Mouse (Mus musculus) lung, embryonic 15.5 days (tissue): ENCODE measurements around the gene Klhl25. TPM values are rescaled to one million over a fixed set of nuclear protein-coding genes. Genes with fewer than 3 reads are reported as not detected.
"Not testable (repeated sequence)": the region's sequence is repeated elsewhere in the genome, so short reads cannot be mapped to it uniquely, and the experiment has no call there.

Source experiments
- ATAC-seq: fragments of 200-750 bp; cut with Nextera tagmentation; 2 replicates; pipeline ENCODE4 v1.8.0; 2017; ENCODE audit warnings: moderate number of reproducible peaks, borderline replicate concordance; ENCODE audit not compliant: low FRiP score, low TSS enrichment; ENCODE audit errors: extremely low read depth
- H3K27ac ChIP-seq: fragments of 300-500 bp; sonication (generic); 2 replicates; pipeline ENCODE4 v1.5.1; 2015; ENCODE audit warnings: moderate library complexity, mild to moderate bottlenecking, inconsistent platforms
- H3K27me3 ChIP-seq: fragments of 300-500 bp; sonication (generic); 2 replicates; pipeline ENCODE4 v1.6.1; 2015; ENCODE audit warnings: inconsistent platforms
- H3K36me3 ChIP-seq: fragments of 300-500 bp; sonication (generic); 2 replicates; pipeline ENCODE4 v1.6.1; 2015; ENCODE audit warnings: inconsistent platforms
- H3K4me1 ChIP-seq: fragments of 300-500 bp; sonication (generic); 2 replicates; pipeline ENCODE4 v1.6.1; 2015; ENCODE audit warnings: inconsistent platforms
- H3K4me2 ChIP-seq: fragments of 300-500 bp; sonication (generic); 2 replicates; pipeline ENCODE4 v1.6.1; 2015; ENCODE audit warnings: inconsistent platforms, mild to moderate bottlenecking, moderate library complexity
- H3K4me3 ChIP-seq: fragments of 300-500 bp; sonication (generic); 2 replicates; pipeline ENCODE4 v1.5.1; 2015; ENCODE audit warnings: mild to moderate bottlenecking, inconsistent platforms
- H3K9ac ChIP-seq: fragments of 300-500 bp; sonication (generic); 2 replicates; pipeline ENCODE4 v1.6.1; 2015; ENCODE audit warnings: inconsistent platforms
- H3K9me3 ChIP-seq: fragments of 300-500 bp; sonication (generic); 2 replicates; pipeline ENCODE4 v1.6.1; 2016; ENCODE audit warnings: inconsistent platforms
- WGBS: fragments of 180-500 bp; shearing (Covaris S2); methylation state at CpG from one replicate; pipeline ENCODE4 v1.1.7; 2015; 5-methylcytosine and 5-hydroxymethylcytosine counted together
- polyA plus RNA-seq: library from polyadenylated mRNA; unstranded; fragments of >200 nt; fragmentation: Nextera tagmentation; extraction: Ambion mirVana; gene quantifications from 2 replicates; pipeline ENCODE4 v1.2.1, GENCODE M21; 2015

Klhl25 gene
- polyA plus RNA-seq, 1 experiment from 2014 or later = 20.9 TPM

DNA sequence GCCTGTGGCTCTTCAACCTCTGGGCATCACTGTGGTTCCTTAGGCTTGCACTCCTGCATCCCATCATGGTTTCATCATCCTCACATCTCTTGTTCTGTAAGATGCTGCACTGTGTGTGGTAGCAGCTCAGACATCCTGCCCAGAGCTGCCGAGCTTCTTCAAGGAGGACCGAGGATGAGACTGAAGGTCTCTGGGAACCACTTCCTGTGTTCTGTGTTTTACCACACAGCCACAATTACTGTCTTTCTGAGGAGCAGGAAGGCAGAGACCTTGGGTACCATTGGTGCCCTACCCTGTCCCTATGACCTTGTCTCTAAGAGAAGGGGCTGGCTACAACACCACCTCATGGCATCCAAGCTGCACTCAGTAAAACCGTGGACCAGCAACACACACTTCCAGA is 67.4 kb downstream of the Klhl25 start:
- not testable (repeated sequence) for H3K36me3 ChIP-seq, H3K9ac ChIP-seq, H3K27me3 ChIP-seq, H3K4me1 ChIP-seq, H3K4me2 ChIP-seq, H3K9me3 ChIP-seq, H3K4me3 ChIP-seq, ATAC-seq, H3K27ac ChIP-seq
- WGBS = 67% methylated on average over 3 of the region's 3 CpGs

DNA sequence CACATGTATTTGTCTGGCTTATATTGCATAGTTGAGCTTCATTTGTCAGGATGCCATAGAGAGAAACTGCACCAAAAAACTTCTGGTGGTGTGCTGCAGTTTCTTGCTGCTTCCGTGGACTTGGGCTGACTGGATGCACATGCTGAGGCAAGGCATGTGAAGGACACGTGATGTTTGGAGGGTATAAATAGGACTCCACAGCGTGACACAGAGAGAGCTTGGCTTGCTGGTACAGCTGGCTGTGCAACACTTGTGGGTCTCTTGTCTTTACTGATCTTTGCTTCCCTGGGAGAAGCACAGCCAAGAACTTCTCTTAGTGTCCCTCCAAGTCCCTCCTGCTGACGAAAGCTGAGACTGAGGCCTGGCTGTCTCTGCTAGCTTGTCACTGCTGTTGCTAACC is 69.6 kb downstream of the Klhl25 start:
- no peak for ATAC-seq
- H3K9me3 ChIP-seq = no peaks in the 10 kb centered on the region
- no peak overlapping the region for H3K9ac ChIP-seq
- 69% methylated on average over 4 of the region's 4 CpGs for WGBS
- no peaks in the 10 kb centered on the region for H3K4me1 ChIP-seq
- H3K4me2 ChIP-seq = no peak overlapping the region
- no peaks in the 10 kb centered on the region for H3K36me3 ChIP-seq
- H3K4me3 ChIP-seq = no peak overlapping the region
- no peaks in the 10 kb centered on the region for H3K27me3 ChIP-seq
- H3K27ac ChIP-seq = no peak overlapping the region

DNA sequence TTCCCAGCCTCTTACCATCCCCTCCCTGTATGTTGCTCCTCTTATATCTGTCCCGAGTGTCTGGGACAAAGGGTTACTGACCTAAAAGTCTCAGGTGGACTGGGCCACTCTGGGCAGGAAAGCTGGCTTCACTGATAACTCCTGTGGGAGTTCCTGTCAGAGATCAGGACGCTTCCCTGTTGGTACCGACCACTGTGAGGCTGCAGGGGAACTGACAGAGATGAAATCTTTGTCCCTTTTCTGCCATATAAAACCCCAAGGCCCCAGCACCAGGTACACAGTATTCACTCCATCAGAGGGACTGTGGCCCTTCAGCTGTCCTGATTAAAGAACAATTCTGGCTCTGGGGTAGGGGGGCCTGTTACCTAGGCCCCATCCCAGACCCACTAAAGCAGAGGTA is 71.6 kb downstream of the Klhl25 start:
- ATAC-seq = not testable (repeated sequence)

More for the DNA sequence above, 71.6 kb downstream of the Klhl25 start:
- not testable (repeated sequence) for H3K27ac ChIP-seq, H3K9me3 ChIP-seq, H3K4me2 ChIP-seq, H3K4me1 ChIP-seq, H3K27me3 ChIP-seq, H3K9ac ChIP-seq, H3K36me3 ChIP-seq, H3K4me3 ChIP-seq
- WGBS = 69% methylated on average over 3 of the region's 3 CpGs
